Mouse (Mus musculus) limb, embryonic 13.5 days (tissue): ENCODE measurements around the gene Zfp58. TPM values are rescaled to one million over a fixed set of nuclear protein-coding genes. Genes with fewer than 3 reads are reported as not detected.
"Not testable (repeated sequence)": the region's sequence is repeated elsewhere in the genome, so short reads cannot be mapped to it uniquely, and the experiment has no call there.

Experiments
- ATAC-seq: fragments of 200-750 bp; cut with Nextera tagmentation; 2 replicates; pipeline ENCODE4 v1.8.0; 2017; ENCODE audit warnings: low read depth, moderate number of reproducible peaks, moderate TSS enrichment; ENCODE audit not compliant: low FRiP score
- H3K27ac ChIP-seq: fragments of 300-500 bp; sonication (generic); 2 replicates; pipeline ENCODE4 v1.5.1; 2015; ENCODE audit warnings: inconsistent platforms, mild to moderate bottlenecking, moderate library complexity
- H3K27me3 ChIP-seq: fragments of 300-500 bp; sonication (generic); 2 replicates; pipeline ENCODE4 v1.6.1; 2015; ENCODE audit warnings: mild to moderate bottlenecking, inconsistent platforms
- H3K36me3 ChIP-seq: fragments of 300-500 bp; sonication (generic); 2 replicates; pipeline ENCODE4 v1.6.1; 2015; ENCODE audit warnings: inconsistent platforms, mild to moderate bottlenecking, moderate library complexity
- H3K4me1 ChIP-seq: fragments of 300-500 bp; sonication (generic); 2 replicates; pipeline ENCODE4 v1.6.1; 2015; ENCODE audit warnings: inconsistent platforms
- H3K4me2 ChIP-seq: fragments of 300-500 bp; sonication (generic); replicated peaks from 2 replicates; pipeline ENCODE4 v1.6.1; 2015; ENCODE audit warnings: inconsistent platforms, mild to moderate bottlenecking, moderate library complexity
- H3K4me3 ChIP-seq: fragments of 300-500 bp; sonication (generic); 2 replicates; pipeline ENCODE4 v1.5.1; 2015; ENCODE audit warnings: moderate library complexity, mild to moderate bottlenecking, inconsistent platforms
- H3K9ac ChIP-seq: fragments of 300-500 bp; sonication (generic); 2 replicates; pipeline ENCODE4 v1.6.1; 2015; ENCODE audit warnings: mild to moderate bottlenecking, inconsistent platforms
- H3K9me3 ChIP-seq: fragments of 300-500 bp; sonication (generic); 2 replicates; pipeline ENCODE4 v1.6.1; 2016; ENCODE audit warnings: inconsistent platforms
- WGBS: fragments of 180-500 bp; shearing (Covaris S2); methylation state at CpG from one replicate; pipeline ENCODE4 v1.1.7; 2015; 5-methylcytosine and 5-hydroxymethylcytosine counted together
- polyA plus RNA-seq: library from polyadenylated mRNA; unstranded; fragments of >200 nt; fragmentation: Nextera tagmentation; extraction: Ambion mirVana; gene quantifications from 2 replicates; pipeline ENCODE4 v1.2.1, GENCODE M21; 2015

Zfp58 gene
- 21.4 and 22.1 TPM in 2 replicates for polyA plus RNA-seq

DNA sequence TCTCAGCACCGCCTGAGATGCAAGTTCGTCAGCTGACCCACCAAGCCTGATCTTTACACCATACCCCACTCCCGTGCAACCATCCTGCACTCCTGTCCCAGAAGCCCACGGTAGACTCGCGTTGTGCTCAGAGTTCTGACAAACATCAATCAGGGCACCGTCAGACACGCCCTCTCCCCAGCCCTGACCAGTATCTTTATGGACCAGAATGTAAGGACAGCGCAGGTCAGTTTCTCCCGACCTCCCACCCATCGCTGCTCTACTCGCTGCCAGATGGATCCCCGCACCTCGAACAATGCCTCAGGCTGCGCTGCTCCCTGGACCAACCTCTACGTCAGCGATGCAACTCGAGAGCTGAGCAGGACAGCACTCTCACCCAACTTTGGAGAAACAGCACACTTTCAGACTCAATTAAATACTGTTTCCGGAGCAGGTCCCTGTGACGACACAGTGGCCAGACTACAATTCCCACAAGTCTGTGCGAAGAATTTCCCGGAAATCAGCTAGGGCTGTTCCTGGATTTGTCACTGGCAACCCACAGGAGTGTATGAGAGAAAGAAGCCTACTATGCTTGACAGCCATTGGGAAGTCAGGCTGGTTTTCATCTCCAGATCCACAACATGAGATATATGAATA, at the start of gene Zfp58:
Gene Zfp58 (minus strand): TSS at position 472 of the 636 bp plus-strand sequence.
- Histone ChIP-seq H3K9me3 (peaks cover under 1% of the 10 kb centered on the region; the same call in 1 of the 2 replicates), H3K27me3 (no peaks in the 10 kb centered on the region)

DNA sequence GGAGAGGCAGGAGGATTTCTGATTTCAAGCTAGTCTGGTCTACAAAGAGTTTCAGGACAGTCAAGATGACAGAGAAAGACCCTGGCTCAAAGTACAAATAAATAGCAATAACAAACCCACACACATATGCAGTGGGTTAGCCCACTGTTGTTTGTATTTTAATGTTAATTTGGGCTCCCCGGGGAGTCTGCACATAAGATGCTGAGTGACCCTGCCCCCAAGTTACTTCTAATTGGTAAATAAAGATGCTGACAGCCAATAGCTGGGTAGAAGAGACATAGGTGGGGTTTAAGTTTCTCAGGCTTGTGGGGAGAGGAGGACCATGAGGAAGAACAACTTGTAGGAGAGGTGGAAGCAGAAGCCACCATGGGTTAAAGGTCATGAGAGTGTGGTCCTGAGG, 45.6 kb upstream of the Zfp58 start:
- Histone ChIP-seq H3K4me1 (no peaks in the 10 kb centered on the region), H3K27ac (no peak overlapping the region), H3K4me3 (no peak overlapping the region), H3K9me3 (peaks cover 10% of the 10 kb centered on the region; the same call in 1 of the 2 replicates), H3K9ac (no peak overlapping the region), H3K27me3 (no peaks in the 10 kb centered on the region), H3K36me3 (peaks cover 49% of the 10 kb centered on the region), H3K4me2 (no peak overlapping the region)
- 100% methylated on average over 1 of the region's 1 CpGs for WGBS
- no peak for ATAC-seq

More for the DNA sequence above, at the start of gene Zfp58:
- Histone ChIP-seq H3K4me2 (peak within 1 kb of the TSS; percentile 78), H3K4me1 (peaks cover 6% of the 10 kb centered on the region), H3K9ac (peak within 1 kb of the TSS; percentile 83), H3K36me3 (peaks cover 16% of the 10 kb centered on the region), H3K27ac (peak within 1 kb of the TSS; percentile 48; the same call in 1 of the 2 replicates), H3K4me3 (peak within 1 kb of the TSS; percentile 74)
- peak; percentile 96 for ATAC-seq
- under 1% methylated on average over 22 of the region's 22 CpGs for WGBS

DNA sequence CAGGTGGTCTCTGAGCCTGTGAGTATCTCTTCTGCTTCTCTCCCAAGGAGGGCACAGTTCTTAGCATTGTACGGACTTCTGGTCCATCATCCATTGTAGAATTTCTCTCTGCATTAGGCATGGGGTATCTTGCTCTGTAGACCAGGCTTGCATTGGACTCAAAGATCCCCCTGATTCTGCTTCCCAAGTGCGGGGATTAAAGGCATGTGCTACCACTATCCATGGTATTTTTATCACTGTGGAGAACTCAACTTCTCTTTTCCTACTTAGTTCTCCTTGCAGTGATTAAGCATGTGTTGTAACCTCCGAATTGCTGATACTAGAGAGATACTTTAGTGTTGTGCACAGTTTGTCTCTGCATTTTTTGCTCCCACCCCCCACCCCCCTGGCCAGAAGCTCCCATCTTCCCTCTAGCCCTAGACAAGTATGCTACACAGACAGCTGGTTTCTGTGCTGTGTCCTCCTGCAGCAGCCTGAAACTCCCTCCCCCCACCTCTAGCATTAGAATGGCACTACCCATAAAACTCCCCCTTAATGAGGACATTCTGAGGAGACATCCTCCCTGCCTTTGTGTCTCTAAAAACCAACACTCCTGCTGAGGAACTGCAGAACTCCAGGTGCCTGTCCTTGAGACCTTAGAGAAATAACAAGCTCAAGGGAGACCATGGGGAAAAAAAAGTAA, 26.8 kb upstream of the Zfp58 start:
- Histone ChIP-seq H3K36me3 (no peaks in the 10 kb centered on the region), H3K27me3 (no peaks in the 10 kb centered on the region), H3K4me3 (no peak overlapping the region), H3K27ac (no peak overlapping the region), H3K4me2 (no peak overlapping the region), H3K4me1 (peaks cover 9% of the 10 kb centered on the region), H3K9me3 (0 out of 2 replicates have a peak, but pooled peaks cover 2% of the 10 kb centered on the region), H3K9ac (no peak overlapping the region)
- WGBS: 68% methylated on average over 3 of the region's 3 CpGs
- ATAC-seq: no peak

DNA sequence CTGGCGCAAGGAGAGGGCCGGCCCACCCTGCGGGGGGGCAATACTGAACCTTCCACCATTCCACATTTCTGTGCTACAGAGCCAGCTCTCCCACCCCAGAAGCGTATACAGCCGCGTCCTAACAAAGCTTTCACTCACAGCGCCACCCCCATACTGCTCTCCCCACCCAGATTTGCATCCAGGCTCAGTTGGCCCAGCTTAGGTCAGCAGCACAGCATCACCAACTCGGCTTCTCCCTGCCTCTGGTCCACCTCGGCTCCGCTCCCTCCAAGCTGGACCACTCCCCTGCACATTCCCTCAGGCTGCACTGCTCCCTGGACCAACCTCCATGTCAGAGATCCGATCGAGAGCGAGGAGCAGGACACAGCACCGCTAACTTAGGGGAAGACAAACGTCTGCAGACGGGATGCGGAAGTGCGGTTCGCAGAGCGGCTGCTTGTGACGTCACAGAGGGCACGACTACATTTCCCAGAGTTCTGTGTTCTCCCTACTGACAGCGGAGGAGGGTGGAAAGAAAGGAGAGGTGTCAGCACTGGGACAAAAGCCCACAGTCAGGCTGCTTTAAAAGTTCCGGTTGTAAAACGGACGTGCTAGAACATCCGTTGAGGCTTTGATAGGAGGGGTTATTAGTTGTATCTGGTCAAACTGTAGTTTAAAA, 25.5 kb upstream of the Zfp58 start, which contains the start of the genes Gm26965 and Zfp87:
Gene Gm26965 (minus strand): TSS at position 399 of the 658 bp plus-strand sequence.
Gene Zfp87 (minus strand): TSS at position 425 of the 658 bp plus-strand sequence.
- H3K9ac ChIP-seq: peak within 1 kb of the TSS; percentile 85
- peaks cover 3% of the 10 kb centered on the region; the same call in 1 of the 2 replicates for H3K36me3 ChIP-seq
- H3K4me1 ChIP-seq: peaks cover 9% of the 10 kb centered on the region
- H3K4me2 ChIP-seq: peak within 1 kb of the TSS; percentile 91
- WGBS: under 1% methylated on average over 27 of the region's 27 CpGs
- peak within 1 kb of the TSS; percentile 81 for H3K27ac ChIP-seq
- H3K4me3 ChIP-seq: peak within 1 kb of the TSS; percentile 83
- H3K9me3 ChIP-seq: no peaks in the 10 kb centered on the region
- H3K27me3 ChIP-seq: no peaks in the 10 kb centered on the region
- peak; percentile 99 for ATAC-seq

DNA sequence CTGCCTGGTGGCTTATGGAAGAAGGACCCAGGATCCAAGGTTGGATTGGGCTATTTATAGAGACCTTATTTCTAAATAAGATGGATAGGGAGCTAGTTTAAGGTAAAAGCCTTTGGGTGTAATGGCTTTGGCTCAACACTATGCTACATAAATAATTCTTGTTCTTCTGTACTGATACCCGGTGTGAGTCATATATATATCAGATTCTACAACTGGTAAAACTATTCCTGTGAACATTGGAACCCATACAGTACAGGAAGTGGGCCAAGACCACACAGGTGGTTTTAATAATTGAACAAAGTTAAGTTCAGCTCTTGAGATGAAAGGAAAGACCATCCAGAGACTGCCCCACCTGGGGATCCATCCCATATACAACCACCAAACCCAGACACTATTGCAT, 553 bp upstream of the Zfp58 start:
- H3K27ac ChIP-seq: no peak overlapping the region
- no peak overlapping the region for H3K9ac ChIP-seq
- H3K4me2 ChIP-seq: peak overlapping the region; percentile 78; the same call in 1 of the 2 replicates
- H3K4me1 ChIP-seq: peaks cover 6% of the 10 kb centered on the region
- ATAC-seq: peak; percentile 6; the same call in 1 of the 2 replicates
- 79% methylated on average over 1 of the region's 1 CpGs for WGBS
- H3K27me3 ChIP-seq: no peaks in the 10 kb centered on the region
- H3K4me3 ChIP-seq: no peak overlapping the region
- H3K36me3 ChIP-seq: peaks cover 10% of the 10 kb centered on the region
- no peaks in the 10 kb centered on the region for H3K9me3 ChIP-seq

DNA sequence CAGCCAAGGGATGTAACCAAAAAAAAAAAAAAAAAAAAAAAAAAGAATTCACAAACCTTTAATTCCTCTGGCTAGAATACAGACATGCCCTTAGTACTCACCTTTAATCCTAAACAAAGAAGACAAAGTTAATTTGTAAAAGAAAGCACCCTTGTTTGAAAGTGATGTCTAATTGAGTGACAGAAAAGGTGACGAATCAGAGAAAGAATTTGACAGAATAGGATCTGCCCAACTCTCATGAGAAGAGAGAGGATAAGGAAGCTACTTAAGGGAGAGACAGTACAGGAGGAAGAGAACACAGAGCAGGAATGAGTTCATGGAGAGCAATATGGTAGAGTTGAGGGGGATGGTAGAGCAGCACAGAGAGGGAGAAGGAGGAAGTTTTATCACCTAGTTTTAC, 4.7 kb downstream of the Zfp58 start:
- Histone ChIP-seq H3K4me2 (no peak overlapping the region), H3K27ac (no peak overlapping the region), H3K9ac (no peak overlapping the region), H3K27me3 (no peaks in the 10 kb centered on the region), H3K9me3 (peaks cover 19% of the 10 kb centered on the region), H3K4me1 (peaks cover 6% of the 10 kb centered on the region), H3K4me3 (no peak overlapping the region), H3K36me3 (peaks cover 60% of the 10 kb centered on the region)
- ATAC-seq: no peak
- 95% methylated on average over 1 of the region's 1 CpGs for WGBS

DNA sequence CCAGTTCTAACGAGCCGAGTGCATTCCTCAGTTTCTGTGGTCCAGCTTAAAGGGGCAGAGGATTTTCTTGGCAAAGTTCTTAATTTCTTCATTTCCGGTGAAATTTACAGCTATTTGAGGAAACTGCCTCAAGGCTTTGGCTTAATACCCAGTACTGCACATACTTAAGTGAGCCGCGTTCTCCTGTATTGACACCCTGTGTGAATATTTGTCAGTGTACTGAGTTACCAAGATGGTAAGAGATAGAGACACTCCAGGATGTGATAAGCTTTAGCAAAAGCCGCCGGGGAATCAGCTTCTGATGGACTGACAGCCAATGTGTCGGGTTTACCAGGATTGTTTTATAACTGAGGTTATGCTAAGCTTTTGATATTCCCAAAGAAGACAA, 15.9 kb downstream of the Zfp58 start:
- Histone ChIP-seq H3K36me3 (peaks cover 29% of the 10 kb centered on the region), H3K9ac (peak overlapping the region; percentile 72), H3K9me3 (peaks cover 6% of the 10 kb centered on the region; the same call in 1 of the 2 replicates), H3K27me3 (no peaks in the 10 kb centered on the region), H3K27ac (peak overlapping the region; percentile 28; the same call in 1 of the 2 replicates), H3K4me2 (peak overlapping the region; percentile 64), H3K4me3 (peak overlapping the region; percentile 65), H3K4me1 (peaks cover 6% of the 10 kb centered on the region)
- WGBS: 45% methylated on average over 8 of the region's 8 CpGs
- peak; percentile 62 for ATAC-seq

DNA sequence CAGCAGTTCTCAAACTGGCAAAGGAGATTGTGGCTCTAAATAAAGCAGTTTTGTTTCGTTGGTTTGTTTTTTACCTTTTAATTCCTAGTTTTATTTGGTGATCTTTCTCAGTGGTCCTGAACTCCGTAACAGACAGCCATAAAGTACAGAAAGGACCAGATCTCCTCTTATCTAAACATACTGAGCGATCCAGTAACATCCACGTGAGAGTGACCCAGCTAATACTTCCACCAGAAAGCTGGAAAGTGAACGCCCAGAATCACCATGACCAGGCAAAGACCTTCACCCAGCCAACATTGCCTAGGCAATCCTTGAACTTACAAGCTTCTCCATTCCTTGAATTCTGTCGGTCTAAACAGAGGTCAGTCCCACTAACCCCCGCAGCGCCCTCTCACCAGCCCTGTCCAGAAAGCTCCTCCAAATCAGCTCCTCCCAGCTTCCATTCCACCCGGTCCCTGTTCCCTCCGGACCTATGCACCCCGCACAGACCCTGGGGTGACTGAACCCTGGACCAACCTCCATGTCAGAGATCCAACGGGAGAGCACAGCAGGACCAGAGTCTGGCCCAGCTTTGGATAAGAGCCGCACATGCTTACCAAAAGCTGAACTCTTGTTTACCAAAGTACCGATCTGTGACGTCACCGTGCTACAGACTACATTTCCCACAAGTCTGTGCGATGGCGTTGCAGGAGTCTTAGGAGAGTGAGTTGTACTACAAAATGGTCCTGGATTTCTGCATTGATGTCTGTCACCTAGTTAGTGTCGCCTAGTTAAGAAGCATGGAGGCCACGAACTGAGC, 16.5 kb downstream of the Zfp58 start, which contains the start of gene Zfp874b:
Gene Zfp874b (minus strand): TSS at position 634 of the 799 bp plus-strand sequence.
- 4% methylated on average over 20 of the region's 20 CpGs for WGBS
- Histone ChIP-seq H3K27ac (peak within 1 kb of the TSS; percentile 28; the same call in 1 of the 2 replicates), H3K9me3 (peaks cover 6% of the 10 kb centered on the region; the same call in 1 of the 2 replicates), H3K4me3 (peak within 1 kb of the TSS; percentile 65), H3K4me2 (peak within 1 kb of the TSS; percentile 64), H3K9ac (peak within 1 kb of the TSS; percentile 72), H3K4me1 (peaks cover 6% of the 10 kb centered on the region), H3K36me3 (peaks cover 24% of the 10 kb centered on the region), H3K27me3 (no peaks in the 10 kb centered on the region)
- ATAC-seq: peak; percentile 95

DNA sequence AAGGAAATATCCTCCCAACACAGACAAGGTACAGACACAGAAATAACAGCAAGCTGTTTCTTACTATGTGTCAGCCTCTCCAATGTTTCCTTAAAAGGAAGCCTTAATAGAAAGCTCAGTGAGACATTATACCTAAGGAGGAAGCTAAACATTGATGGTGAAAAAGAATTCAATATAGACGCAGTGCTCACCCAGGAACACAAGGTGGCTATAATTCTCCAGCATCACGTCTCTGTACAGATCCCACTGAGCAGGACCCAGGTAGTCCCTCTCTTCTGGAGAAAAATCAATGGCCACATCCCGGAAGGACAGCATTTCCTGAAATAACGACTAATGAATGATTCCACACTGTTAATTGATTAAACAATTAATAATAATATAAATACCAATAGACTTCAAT, 18.8 kb downstream of the Zfp58 start:
- no peak for ATAC-seq
- no peak overlapping the region for H3K4me2 ChIP-seq
- H3K27me3 ChIP-seq: no peaks in the 10 kb centered on the region
- H3K9me3 ChIP-seq: no peaks in the 10 kb centered on the region
- no peak overlapping the region for H3K4me3 ChIP-seq
- H3K4me1 ChIP-seq: peaks cover 6% of the 10 kb centered on the region
- H3K36me3 ChIP-seq: peaks cover 17% of the 10 kb centered on the region
- 68% methylated on average over 4 of the region's 4 CpGs for WGBS
- no peak overlapping the region for H3K27ac ChIP-seq
- H3K9ac ChIP-seq: no peak overlapping the region

DNA sequence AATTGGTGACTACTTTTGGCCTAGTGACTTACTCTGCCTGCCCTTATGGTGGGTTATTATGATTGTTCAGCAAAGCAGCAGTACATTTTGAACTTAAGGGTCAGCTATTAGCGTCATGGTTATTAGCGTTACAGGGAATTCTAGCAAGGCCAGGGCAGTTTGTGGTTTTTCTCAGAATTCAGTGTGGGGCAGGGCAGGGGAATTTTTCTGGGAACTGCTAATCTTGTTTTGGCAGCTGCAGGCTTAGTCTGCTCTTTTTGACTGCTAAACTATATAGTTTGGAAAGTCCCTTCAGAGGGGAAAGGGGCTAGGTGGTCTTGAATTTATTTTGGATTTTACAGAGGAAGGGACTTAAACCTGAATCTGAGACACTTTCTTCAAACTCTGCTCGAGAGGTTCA, 31.1 kb downstream of the Zfp58 start:
- no peak overlapping the region for H3K4me3 ChIP-seq
- no peaks in the 10 kb centered on the region for H3K27me3 ChIP-seq
- no peak for ATAC-seq
- no peak overlapping the region for H3K4me2 ChIP-seq
- peaks cover 32% of the 10 kb centered on the region for H3K36me3 ChIP-seq
- no peak overlapping the region for H3K27ac ChIP-seq
- no peak overlapping the region for H3K9ac ChIP-seq
- 0 out of 2 replicates have a peak, but pooled peaks cover 7% of the 10 kb centered on the region for H3K9me3 ChIP-seq
- 88% methylated on average over 3 of the region's 3 CpGs for whole genome bisulfite sequencing
- no peaks in the 10 kb centered on the region for H3K4me1 ChIP-seq

DNA sequence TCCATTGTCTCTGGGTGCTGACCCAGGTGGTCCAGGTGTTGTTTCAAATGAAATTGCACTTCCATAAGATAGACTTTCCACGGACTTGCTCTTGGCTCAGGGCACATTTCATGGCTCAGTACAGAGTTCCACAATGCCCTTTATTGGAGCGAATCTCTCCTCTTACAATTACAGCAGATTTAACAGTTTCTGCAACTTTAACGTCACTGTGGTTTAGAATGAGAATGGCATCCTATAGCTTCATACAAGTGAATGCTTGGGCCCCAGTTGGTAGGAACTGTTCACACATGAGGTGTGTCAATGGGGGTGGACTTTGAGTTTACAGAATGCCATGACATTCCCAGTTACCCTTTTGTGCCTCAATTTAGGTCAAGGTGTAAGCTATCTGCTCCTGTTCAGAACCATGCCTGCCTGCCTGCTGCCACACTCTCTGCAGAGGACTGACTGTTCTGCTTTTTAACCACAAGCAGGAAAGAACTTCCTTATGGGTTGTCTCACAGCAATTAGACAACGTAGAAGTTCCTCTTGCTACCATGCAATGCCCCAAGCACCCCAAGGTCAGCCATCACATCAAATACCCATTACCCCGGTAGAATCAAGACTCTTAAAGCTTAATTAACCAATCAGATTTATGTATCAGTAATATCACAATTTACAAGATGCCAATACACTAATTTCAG, 36.7 kb downstream of the Zfp58 start:
- H3K9me3 ChIP-seq: not testable (repeated sequence)

More for the DNA sequence above, 36.7 kb downstream of the Zfp58 start:
- not testable (repeated sequence) for H3K4me2 ChIP-seq, H3K4me1 ChIP-seq, H3K27ac ChIP-seq, H3K36me3 ChIP-seq, ATAC-seq, H3K27me3 ChIP-seq, H3K9ac ChIP-seq, H3K4me3 ChIP-seq
- WGBS: 83% methylated on average over 3 of the region's 5 CpGs
